Mouse (Mus musculus) monocyte, adult 2 months (primary cell): ENCODE measurements around the gene Tmem62.
"Not testable (repeated sequence)": the region's sequence is repeated elsewhere in the genome, so short reads cannot be mapped to it uniquely, and the experiment has no call there.

Experiments used
- DNase-seq, 2 experiments: peaks; one replicate each; pipeline ENCODE4 v3.0.0; 2022; ENCODE audit warnings: low spot score in 2 of 2, low read depth in 1 of 2

Tmem62 gene

DNA sequence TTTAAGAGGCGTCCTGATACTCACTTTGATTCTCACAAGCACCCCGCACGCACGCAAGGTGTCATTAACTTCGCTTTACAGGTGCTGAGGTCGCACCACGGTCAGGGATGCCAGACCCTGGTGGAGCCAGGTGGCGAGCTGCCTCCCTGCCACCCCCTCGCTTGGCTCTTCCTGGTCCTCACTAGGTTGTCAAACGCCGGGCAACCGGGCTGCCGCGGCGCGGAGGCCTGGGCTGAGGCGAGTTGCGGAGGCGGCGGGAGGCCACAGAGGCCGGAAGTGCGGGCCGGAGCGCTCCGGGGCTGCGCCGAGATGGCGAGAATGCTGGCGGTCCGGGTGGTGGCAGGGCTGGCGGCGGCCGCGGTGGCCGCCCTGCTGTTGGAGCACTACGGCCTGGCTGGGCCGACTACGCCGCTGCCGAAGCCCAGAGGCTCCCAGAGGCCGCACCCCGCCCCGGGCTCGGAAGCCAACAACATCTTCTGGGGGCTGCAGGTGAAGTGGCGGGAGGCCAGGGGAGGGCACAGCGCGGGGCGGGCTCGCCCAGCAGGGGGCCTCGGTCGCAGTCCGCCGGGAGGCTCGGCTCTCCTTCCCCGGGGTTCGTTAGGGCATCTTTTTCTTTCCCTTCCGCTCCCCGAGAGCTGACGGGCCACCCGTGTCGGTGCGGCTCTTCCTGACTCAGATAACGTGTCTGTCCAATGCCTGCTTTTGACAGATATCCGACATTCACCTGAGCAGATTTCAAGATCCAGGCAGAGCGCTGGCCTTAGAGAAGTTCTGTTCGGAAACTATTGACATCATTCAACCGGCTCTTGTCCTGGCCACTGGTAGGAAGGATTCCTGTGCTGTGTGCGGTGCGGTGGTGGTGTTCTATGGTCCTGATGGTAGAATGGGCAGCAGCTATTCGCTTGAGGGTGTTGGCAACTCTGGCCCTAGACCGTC is at the start of gene Tmem62:
Gene Tmem62, plus strand, starts transcription at position 28 of the 936 bp plus-strand sequence.
- peak in 1 of 2 experiments; percentile 56 for DNase-seq

DNA sequence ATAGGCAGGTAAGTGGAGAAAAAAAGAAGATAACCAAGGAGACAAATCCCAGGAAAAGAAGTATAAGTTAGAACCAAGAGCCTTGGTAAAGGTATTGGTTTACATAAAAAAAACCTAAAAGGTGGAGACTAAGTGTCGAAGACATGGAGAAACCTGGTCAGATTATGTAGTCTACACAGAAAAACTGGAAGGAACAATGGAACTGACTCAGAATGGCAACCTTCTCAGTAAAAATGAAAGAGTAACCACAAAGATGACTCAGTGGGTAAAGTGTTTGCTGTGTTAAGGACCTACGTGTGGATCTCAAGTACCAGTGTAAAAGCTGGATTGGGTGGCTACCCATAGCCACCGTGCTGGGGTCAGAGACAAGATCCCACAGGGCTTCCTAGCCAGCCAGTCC is 43.8 kb upstream of the Tmem62 start:
- no peak for DNase-seq

DNA sequence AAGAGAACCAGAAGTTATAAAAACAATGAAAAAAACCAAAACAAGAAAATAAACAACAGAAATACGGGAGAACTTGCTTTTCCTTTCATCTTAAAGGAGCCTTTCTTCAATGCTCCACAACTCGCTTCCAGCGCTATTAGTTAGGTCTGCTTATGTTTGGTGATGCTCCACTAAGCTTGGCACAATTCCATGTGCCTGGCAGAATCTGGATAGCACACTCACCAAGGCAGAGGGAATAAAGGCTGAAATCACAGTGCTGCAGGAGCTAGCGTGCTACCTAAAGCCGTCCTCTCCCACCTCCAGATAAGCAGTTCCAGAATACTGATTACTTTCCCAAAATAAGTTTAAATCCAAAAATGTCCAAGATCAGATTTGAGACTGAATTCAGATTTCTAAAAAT is 25.6 kb upstream of the Tmem62 start:
- DNase-seq = no peak

DNA sequence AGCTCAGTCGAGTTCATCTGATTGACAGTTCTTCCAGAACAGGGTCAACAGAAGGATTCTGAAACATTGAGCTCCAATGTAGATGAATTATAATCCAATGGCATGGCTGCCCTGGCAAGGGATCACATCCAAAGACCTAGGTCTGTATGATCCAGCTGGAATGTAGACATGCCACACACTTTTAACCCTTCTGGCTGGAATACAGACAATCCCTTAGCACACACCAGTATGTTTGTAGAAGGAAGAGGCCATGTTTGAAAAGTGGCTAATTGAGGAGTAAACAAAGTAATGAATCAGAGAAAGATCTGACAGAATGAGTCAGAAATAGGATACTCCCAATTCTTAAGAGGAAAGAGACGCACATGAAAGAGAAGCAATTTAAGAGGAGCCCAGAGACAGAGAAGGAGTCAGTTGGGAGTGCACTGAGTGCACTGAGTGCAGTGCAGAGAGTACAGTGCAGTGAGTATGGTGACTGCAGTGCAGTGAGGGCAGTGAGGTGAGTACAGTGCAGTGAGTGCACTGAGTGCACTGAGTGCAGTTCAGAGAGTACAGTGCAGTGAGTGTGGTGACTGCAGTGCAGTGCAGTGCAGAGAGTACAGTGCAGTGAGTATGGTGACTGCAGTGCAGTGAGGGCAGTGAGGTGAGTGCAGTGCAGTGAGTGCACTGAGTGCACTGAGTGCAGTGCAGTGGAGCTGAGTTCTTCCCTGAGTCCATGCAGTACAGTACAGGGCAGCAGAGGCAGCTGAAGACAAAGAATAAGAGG is 24.5 kb upstream of the Tmem62 start:
- no peak for DNase-seq

DNA sequence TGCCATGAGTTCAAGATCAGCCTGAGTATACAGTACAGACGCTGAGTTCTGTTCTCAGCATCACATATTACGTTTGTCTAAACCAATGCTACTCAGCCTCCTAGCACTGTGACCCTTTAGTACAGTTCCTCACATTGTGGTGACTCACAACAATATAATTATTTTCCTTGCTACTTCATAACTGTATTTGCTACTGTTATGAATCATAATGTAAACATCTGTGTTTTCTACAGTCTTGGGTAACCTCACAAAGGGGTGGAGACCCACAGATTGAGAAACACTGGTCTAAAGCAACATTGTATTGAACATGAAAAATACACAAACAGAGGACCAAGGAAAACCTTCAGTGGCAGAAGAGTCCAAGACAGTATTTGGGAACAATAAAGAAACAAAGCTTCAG is 17.5 kb upstream of the Tmem62 start:
- no peak for DNase-seq

DNA sequence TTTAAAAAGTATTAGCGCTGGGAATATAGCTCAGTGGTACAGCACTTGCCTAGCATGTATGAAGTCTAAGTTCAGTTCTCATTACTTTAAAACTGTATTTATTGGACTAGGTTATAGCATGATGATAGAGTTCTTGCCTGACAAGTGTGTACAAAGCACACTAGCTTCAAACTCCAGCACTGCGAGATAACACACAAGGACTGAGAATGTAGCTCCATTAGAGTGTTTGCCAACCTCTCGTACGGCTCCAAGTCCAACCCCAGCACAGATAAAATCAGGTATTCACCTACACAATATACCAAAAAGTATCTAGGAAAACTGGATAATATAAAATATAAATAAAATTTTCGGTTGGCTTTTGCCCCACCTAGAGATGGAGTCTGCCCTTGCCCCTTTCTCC is 17.0 kb upstream of the Tmem62 start:
- DNase-seq = no peak

DNA sequence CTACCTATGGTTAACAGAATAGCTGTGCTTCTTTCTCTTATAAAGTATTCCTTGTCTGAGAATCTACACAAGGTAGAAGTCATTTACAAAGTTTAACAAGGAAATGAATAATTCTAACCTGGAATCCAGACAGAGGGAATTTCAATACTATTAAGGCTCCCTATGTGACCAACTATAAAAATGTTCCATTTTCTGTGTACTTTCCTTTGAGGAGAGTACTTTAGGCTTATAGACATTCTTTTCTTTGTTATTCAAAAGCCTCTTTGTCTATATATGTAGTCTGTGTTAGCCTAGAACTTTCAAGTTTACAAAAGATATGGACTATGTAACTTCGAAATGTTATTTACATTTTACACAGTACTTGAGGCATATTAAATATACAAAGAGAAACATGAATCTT is 16.6 kb upstream of the Tmem62 start:
- DNase-seq = no peak

DNA sequence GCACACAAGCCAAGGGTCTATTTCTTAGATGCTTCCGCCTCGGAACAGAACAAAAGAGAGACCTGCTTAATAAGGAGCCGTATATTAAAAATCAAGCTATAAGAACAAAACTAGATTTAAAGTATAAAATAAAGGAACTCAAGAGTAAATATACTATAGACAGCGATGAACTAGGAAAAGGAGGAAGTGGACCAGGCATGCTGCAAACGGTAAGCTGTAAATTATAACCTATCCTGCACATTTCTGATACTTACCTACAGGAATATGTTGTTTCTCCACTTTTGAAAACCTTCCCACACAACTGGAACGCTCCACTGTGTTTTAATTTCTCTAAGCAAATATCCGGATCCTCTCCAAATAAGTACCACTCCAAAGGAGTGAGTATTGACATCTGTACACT is 13.7 kb upstream of the Tmem62 start:
- DNase-seq = no peak

DNA sequence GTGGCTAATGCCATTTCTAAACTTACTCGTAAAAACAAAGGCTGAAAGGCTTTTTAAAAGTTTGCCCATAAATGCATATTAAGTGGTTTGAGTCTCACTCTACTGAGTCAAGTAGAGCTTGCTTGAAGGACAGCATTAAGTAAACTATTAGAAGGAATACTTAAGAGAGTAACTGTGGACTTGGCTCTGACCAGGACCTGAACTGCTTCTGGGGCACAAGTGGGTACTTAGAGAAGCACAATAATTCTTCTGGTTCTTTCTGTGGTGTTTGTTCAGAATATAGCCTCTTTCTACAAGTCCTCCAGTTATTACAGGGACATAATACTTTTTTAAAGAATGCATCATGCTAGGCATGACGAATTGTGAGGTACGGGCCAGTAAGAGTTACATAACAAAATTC is 11.3 kb upstream of the Tmem62 start:
- DNase-seq = no peak

DNA sequence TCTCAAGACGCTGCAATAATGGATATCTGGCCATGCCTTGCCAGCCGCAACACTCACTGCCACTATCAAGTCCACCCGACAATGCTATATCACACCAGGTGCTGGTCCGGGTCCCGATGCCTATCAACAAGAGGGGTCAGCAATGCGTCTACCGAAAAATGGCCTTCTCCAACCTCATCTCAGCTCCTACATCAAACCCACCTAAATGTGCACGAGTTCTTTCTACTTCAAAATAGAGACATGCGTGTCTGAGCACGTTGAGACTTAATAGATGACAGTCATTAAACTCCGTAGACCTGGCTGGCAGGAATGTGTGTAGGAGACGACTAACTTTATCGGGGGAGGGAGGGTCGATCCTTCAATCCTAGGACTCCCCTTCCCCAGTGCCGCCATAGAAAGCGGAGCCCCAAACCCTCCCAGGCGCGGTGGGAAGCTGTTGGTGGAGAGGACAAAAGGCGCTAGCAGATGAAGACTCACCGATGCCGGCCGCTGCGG is 6.7 kb upstream of the Tmem62 start:
- no peak for DNase-seq

DNA sequence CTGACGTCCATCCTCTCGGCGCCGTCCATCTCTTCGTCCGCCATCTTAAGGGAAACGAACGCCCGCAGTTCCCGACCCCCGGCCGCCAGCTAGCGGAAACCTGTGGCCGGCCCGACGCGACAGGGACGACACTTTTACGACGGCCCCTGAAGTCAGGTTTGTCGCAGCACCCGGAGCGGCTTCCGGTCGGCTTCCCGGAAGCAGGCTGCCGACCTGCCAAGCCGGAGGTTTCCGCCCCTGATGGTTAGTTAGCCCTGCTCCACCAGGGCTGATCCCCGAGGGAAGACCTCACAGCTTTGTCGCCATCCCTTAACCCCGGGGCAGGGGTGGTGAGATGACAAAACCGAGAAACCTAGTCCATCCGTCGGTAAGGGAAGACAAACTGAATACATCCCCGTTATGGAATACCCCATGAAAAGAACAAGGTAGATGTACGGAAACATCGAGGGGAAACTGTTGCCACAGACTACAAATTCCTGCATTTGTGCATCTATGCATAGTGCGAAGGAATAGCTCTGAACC is 6.2 kb upstream of the Tmem62 start, which contains the start of gene Ubr1:
Gene Ubr1, minus strand, starts transcription at position 157 of the 522 bp plus-strand sequence.
- peak; percentile 68 to 72 for DNase-seq

DNA sequence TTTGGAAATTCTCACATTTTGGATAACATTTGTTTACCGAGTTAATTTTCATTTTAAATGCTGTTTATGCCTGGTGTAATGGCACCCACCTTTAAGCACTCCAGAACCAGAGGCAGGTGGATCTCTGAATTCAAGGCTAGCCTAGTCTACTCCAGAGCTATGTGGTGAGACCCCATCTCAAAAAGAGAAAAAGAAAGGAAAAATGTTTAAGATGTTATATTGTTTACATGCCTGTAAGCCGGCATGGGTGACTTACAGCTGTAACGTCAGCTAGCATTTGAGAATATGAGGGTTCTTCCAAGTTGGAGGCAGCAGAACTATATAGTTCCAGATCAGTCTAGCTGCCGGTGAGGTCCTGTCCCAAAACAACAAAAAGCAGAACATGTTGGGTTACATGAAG is 5.1 kb upstream of the Tmem62 start:
- no peak for DNase-seq

DNA sequence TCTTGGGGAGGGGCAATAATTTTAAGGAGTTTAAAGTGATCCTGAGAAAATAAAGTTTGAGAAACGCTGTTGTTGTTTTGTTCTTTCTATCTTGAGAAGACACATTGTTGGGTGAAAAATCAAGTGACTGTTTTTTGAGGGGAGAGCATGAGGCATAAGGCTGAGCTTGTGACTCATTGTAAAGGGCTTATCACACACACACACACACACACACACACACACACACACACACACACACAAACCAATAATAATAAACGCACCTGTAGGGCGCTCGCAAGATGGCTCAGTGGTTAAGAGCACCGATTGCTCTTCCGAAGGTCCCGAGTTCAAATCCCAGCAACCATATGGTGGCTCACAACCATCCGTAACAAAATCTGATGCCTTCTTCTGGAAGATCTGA is 4.6 kb upstream of the Tmem62 start:
- not testable (repeated sequence) for DNase-seq

DNA sequence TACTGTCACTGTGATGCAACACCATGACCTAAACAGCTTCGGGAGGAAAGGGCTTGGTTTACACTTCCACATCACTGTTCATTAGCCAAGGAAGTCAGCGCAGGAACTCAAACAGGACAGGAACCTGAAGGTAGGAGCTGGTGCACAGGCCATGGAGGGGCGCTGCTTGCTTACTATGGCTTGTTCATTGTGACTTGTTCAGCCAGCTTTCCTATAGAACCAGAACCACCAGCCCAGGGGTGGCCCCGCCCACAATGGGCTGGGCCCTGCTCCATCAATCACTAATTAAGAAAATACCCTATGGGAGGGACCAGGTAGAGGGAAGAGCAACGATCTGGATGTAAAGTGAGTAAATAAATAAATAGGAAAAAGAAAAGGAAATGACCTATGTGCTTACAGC is 3.9 kb upstream of the Tmem62 start:
- DNase-seq = no peak

DNA sequence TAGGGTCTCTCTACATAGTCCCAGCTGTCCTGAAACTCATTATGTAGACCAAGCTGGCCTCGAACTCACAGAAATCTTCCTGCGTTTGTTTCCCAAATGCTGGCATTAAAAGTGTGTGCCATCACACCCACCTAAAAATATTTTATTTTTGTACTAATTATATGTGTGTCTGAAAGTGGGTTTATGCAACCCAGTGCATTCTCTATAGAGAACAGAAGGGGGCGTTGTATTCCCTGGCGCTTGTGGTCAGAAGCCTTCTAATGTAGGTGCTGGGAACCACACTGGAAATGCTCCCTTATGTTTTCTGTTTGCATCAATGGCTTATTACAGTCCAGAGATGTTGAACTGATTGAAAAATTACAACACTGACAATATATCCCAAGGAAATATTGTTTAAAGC is 509 bp upstream of the Tmem62 start:
- no peak for DNase-seq

DNA sequence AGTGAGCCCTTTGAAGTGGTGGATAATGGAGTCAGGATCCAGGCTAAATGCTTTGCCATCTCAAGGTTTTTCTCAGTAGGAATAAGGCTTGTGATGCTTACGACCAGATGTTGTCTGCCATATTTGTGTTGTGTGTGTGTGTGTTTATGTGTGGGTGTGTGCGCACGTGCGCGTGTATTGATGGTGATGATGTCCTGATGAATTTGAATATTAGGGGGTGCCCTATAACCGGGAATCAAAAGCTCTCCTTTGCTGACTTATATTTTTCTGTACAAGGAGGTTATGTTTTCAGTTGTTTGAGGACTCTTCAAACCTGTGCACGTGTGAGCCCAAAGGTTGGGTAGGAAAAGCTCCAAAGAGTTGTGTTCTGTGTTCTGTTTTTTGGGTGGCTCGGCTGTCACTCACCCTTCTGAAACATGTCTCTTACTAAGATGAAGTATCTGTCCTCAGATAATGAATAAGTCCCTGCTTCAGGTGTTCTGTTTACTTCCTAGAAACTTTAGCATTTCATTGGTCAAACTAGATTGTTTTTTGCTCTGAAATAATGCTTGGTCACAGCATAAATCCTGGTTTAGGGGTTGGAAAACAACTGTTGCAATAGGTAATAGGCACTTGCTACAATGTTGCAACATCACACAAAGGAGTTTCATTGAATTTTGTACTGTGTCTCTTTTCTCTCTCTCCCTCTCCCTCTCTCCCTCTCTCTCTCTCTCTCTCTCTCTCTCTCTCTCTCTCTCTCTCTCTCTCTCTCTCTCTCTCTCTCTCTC is 1.3 kb downstream of the Tmem62 start:
- DNase-seq = no peak

DNA sequence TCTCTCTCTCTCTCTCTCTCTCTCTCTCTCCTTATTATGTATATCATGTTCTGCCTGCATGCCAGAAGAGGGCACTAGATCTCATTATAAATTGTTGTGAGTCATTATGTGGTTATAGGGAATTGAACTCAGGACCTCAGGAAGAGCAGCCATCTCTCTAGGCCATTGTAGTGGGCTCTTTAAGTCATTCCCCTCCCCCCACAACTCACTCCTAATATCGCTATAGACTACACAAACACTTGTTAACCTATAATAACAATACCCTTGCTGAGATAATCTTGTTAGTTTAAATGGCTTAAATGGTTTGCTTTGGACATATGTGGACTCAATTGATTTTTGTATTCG is 1.8 kb downstream of the Tmem62 start:
- no peak for DNase-seq

DNA sequence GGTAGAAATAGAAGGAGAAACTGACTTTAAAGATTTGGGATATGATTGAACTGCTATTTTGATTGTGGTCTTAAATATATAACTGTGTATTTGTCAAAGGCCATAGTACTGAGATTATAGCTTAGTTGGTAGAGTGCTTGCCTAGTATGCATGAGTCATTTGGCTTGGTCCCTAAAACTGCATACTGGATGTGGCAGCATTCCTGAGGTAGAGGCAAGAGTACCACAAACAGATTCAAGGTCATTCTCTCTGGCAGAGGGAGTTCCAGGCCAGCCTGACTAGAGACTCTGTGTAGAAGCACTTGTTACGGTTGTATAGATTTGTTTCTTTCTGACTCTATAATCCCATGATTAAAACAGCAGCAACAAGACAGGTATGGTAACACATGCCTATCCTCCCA is 3.0 kb downstream of the Tmem62 start:
- no peak for DNase-seq

DNA sequence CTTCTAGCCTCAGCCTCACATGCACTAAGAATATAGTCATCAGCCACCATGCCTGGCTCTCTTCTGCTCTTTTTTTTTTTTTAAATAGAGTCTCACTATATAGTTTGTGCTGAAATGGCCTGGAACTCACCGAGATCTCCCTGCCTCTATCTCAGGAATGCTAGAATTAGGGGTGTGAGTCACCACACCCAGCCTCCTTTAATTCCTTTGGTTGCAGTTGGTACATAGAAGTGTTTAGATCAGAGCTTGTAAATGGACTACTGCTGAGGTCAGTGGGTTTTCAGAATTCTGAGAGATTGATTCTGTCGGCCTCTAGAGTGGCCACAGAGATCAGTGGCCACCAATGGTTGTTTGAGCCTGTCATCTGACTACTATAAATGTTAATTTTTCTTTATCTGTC is 4.0 kb downstream of the Tmem62 start:
- no peak for DNase-seq

DNA sequence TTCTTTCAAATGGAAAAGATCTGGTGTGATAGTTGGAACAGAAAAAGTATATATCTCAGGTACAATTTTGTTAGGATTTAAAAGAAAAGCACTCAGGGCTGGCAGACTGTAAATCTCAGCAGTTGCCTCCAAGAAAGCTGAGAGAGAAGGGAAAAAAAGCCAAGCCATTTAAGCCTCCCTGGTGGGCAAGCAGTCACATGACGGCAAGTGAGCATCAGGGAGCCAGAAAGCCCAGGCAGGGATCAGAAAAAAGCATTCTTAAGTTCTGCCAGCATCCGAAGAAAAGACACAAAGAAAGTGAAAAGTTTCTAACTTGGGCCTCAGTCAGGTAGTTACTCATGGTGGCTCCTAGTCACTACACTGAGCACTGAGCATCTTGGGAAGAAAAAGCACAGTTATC is 6.8 kb downstream of the Tmem62 start:
- no peak for DNase-seq

DNA sequence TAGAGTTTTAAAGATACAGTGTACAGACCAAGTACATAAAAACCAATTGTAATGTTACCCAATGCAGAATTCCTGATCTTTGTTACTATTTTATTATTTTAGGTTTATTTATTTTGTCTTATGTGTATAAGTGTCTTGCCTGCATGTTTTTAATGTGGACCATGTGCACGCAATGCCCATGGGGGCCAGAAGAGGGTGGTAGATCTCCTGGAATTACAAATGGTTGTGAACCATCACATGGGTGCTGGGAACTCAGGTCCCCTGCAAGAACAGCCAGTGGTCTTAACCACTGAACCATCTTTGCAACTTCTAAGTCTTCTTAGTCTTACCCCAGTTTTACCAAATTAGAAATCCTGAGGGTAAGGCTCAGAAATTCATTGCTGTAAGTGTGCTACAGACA is 8.4 kb downstream of the Tmem62 start:
- DNase-seq = no peak
